In genomic region chr14:18350680-18351079, GRCm38 (mm10) we compare ENCODE assay signal across 21 mouse cellular contexts. TPM values are rescaled to one million over a fixed set of nuclear protein-coding genes. Genes with fewer than 3 reads are reported as not detected.
DNase-seq lines count a peak whose midpoint lies in the region; ATAC-seq and TF ChIP-seq lines count a peak whose summit lies in the region.
"Had no signal": no experiment of that assay in that cellular context is flagged by ENCODE, and none has a peak within 500 bp of the region (broad histone marks: within the 10 kb centered on the region; RNA-seq: fewer than 3 reads in every experiment).

No protein-coding gene starts in this region.

- no peak overlapping the region for H3K4me3 ChIP-seq in midbrain, embryonic 15.5 days
- no peak overlapping the region for H3K4me3 ChIP-seq in midbrain, embryonic 10.5 days
- no peak overlapping the region for H3K4me3 ChIP-seq in gastrocnemius, adult 2 months
- no peak overlapping the region for H3K4me3 ChIP-seq in midbrain, embryonic 14.5 days (replicated peaks; ENCODE audit: low read depth, low read length)
- H3K4me3 ChIP-seq: embryonic facial prominence, embryonic 10.5 days; forebrain, embryonic 13.5 days; heart, embryonic 15.5 days; hindbrain, embryonic 13.5 days had no signal

- H3K4me2 ChIP-seq in midbrain, embryonic 15.5 days: no peak overlapping the region
- no peak overlapping the region for H3K4me2 ChIP-seq in midbrain, embryonic 14.5 days (ENCODE audit: low read length)
- H3K4me2 ChIP-seq: forebrain, embryonic 13.5 days; heart, embryonic 11.5 days; heart, embryonic 15.5 days; hindbrain, embryonic 13.5 days had no signal

- WGBS in midbrain, embryonic 15.5 days: 100% methylated on average over 1 of the region's 1 CpGs
- WGBS in midbrain, embryonic 10.5 days: 55% methylated on average over 1 of the region's 1 CpGs
- WGBS in midbrain, embryonic 14.5 days: 72% methylated on average over 1 of the region's 1 CpGs

- intact Hi-C loops in gastrocnemius, adult 2 months (cut with DNase I): no loop called here

- no peaks in the 10 kb centered on the region for H3K36me3 ChIP-seq in midbrain, embryonic 15.5 days (replicated peaks)
- H3K36me3 ChIP-seq in midbrain, embryonic 10.5 days: no peaks in the 10 kb centered on the region
- H3K36me3 ChIP-seq in midbrain, embryonic 14.5 days (ENCODE audit: control insufficient read depth, insufficient read depth, low read length): no peaks in the 10 kb centered on the region
- H3K36me3 ChIP-seq: embryonic facial prominence, embryonic 10.5 days; heart, embryonic 15.5 days; hindbrain, embryonic 13.5 days had no signal

- no peaks in the 10 kb centered on the region for H3K4me1 ChIP-seq in midbrain, embryonic 15.5 days
- peaks cover 5% of the 10 kb centered on the region; the same call in 1 of the 2 replicates for H3K4me1 ChIP-seq in midbrain, embryonic 10.5 days
- no peaks in the 10 kb centered on the region for H3K4me1 ChIP-seq in midbrain, embryonic 14.5 days (ENCODE audit: control insufficient read depth, insufficient read depth, low read length)
- H3K4me1 ChIP-seq: forebrain, embryonic 13.5 days; hindbrain, embryonic 13.5 days had no signal

- TF ChIP-seq CTCF in gastrocnemius, adult 2 months (IDR thresholded peaks at IDR 0.05): no peak

- no peak overlapping the region for H3K9ac ChIP-seq in midbrain, embryonic 15.5 days
- no peak overlapping the region for H3K9ac ChIP-seq in midbrain, embryonic 14.5 days (replicated peaks; ENCODE audit: low read length)
- H3K9ac ChIP-seq: forebrain, embryonic 13.5 days; forebrain, postnatal 0 days; heart, embryonic 15.5 days; hindbrain, embryonic 13.5 days had no signal

- DNase-seq in midbrain, embryonic 10.5 days (ENCODE audit: low spot score): no peak
- peak; percentile 73 for DNase-seq in thymus, postnatal 0 days (ENCODE audit: low spot score)
- peak; percentile 60 to 77 for DNase-seq in thymus, postnatal 36 days
- no peak for DNase-seq in kidney, adult 11 months
- DNase-seq in gastrocnemius, adult 2 months: no peak
- no peak for DNase-seq in midbrain, embryonic 14.5 days
- DNase-seq: adrenal gland, postnatal 10 days; cerebellum, adult 11 months; cerebellum, adult 9-10 months; cerebellum, postnatal 25 days; forebrain, postnatal 0 days; gastrocnemius, postnatal 25 days; heart, adult 18-20 months; heart, postnatal 14 days had no signal

- no peaks in the 10 kb centered on the region for H3K9me3 ChIP-seq in midbrain, embryonic 15.5 days
- H3K9me3 ChIP-seq in midbrain, embryonic 10.5 days (replicated peaks): no peaks in the 10 kb centered on the region
- H3K9me3 ChIP-seq in midbrain, embryonic 14.5 days (ENCODE audit: control insufficient read depth, low read length): no peaks in the 10 kb centered on the region
- H3K9me3 ChIP-seq: embryonic facial prominence, embryonic 10.5 days; forebrain, embryonic 13.5 days; heart, embryonic 15.5 days; hindbrain, embryonic 13.5 days had no signal

- 0 out of 2 replicates have a peak, but pooled peaks have one; percentile 17 for ATAC-seq in midbrain, embryonic 15.5 days (replicated peaks)
- no peak for ATAC-seq in midbrain, embryonic 14.5 days (ENCODE audit: low FRiP score, low TSS enrichment)
- ATAC-seq: forebrain, embryonic 13.5 days; forebrain, postnatal 0 days; hindbrain, postnatal 0 days had no signal

- H3K27me3 ChIP-seq in midbrain, embryonic 15.5 days (replicated peaks): no peaks in the 10 kb centered on the region
- H3K27me3 ChIP-seq in midbrain, embryonic 10.5 days (ENCODE audit: low read depth, poor library complexity, severe bottlenecking): no peaks in the 10 kb centered on the region
- H3K27me3 ChIP-seq in midbrain, embryonic 14.5 days (ENCODE audit: control insufficient read depth, insufficient read depth, low read length): no peaks in the 10 kb centered on the region
- H3K27me3 ChIP-seq: forebrain, embryonic 13.5 days; heart, embryonic 15.5 days; hindbrain, embryonic 13.5 days had no signal

- H3K27ac ChIP-seq in midbrain, embryonic 15.5 days: no peak overlapping the region
- H3K27ac ChIP-seq in midbrain, embryonic 10.5 days (replicated peaks): no peak overlapping the region
- no peak overlapping the region for H3K27ac ChIP-seq in gastrocnemius, adult 2 months
- no peak overlapping the region for H3K27ac ChIP-seq in midbrain, embryonic 14.5 days (replicated peaks; ENCODE audit: low read depth, low read length)
- H3K27ac ChIP-seq: embryonic facial prominence, embryonic 10.5 days; forebrain, embryonic 13.5 days; heart, embryonic 15.5 days; hindbrain, embryonic 13.5 days; hindbrain, postnatal 0 days had no signal

RNA-seq across cellular contexts. Expression of gene Ube2e1, which starts 19.0 kb away (rescaled TPM):
- polyA plus RNA-seq in midbrain, embryonic 15.5 days (2015; fragmentation: Nextera tagmentation; extraction: Ambion mirVana): 198 and 205 TPM in 2 replicates
- polyA plus RNA-seq in midbrain, embryonic 10.5 days (2016; fragmentation: Nextera tagmentation; extraction: Ambion mirVana): 174 TPM in 2 replicates
- polyA plus RNA-seq in thymus, postnatal 0 days (2015; fragmentation: Nextera tagmentation; extraction: Ambion mirVana): 173 and 189 TPM in 2 replicates
- 10 to 100 TPM; 86.5 to 95.5 TPM for total RNA-seq in gastrocnemius, adult 2 months (2021)
- 83.0 and 139 TPM in 2 replicates for polyA plus RNA-seq in midbrain, embryonic 14.5 days (2014; fragmentation: Nextera tagmentation; extraction: Ambion mirVana)

Comparison
In these comparisons a context has a peak if more than half of its experiments do, and no peak if none do; other contexts are left out.
1. DNase-seq: peak in thymus, postnatal 0 days (single experiment) and thymus, postnatal 36 days (2 of 2); none in midbrain, embryonic 10.5 days (single experiment), kidney, adult 11 months (single experiment), gastrocnemius, adult 2 months (single experiment) and midbrain, embryonic 14.5 days (single experiment).